Mouse (Mus musculus) liver, embryonic 13.5 days (tissue): ENCODE measurements around the gene Smim5. TPM values are rescaled to one million over a fixed set of nuclear protein-coding genes. Genes with fewer than 3 reads are reported as not detected.

Experiments
- ATAC-seq: fragments of 200-750 bp; cut with Nextera tagmentation; 2 replicates; pipeline ENCODE4 v1.8.0; 2017; ENCODE audit warnings: low read depth, mild to moderate bottlenecking, moderate number of reproducible peaks, moderate library complexity
- DNase-seq: peaks from one replicate; pipeline ENCODE4 v3.0.0; 2022
- H3K27ac ChIP-seq: fragments of 300-500 bp; sonication (generic); 2 replicates; pipeline ENCODE4 v1.5.1; 2015; ENCODE audit warnings: moderate library complexity, mild to moderate bottlenecking, inconsistent platforms
- H3K27me3 ChIP-seq: fragments of 300-500 bp; sonication (generic); 2 replicates; pipeline ENCODE4 v1.6.1; 2015; ENCODE audit warnings: mild to moderate bottlenecking, inconsistent platforms
- H3K36me3 ChIP-seq: fragments of 300-500 bp; sonication (generic); 2 replicates; pipeline ENCODE4 v1.6.1; 2015; ENCODE audit warnings: mild to moderate bottlenecking, inconsistent platforms
- H3K4me1 ChIP-seq: fragments of 300-500 bp; sonication (generic); replicated peaks from 2 replicates; pipeline ENCODE4 v1.6.1; 2015; ENCODE audit warnings: inconsistent platforms
- H3K4me2 ChIP-seq: fragments of 300-500 bp; sonication (generic); 2 replicates; pipeline ENCODE4 v1.6.1; 2015; ENCODE audit warnings: inconsistent platforms, mild to moderate bottlenecking, moderate library complexity
- H3K4me3 ChIP-seq: fragments of 300-500 bp; sonication (generic); replicated peaks from 2 replicates; pipeline ENCODE4 v1.5.1; 2015; ENCODE audit warnings: mild to moderate bottlenecking, inconsistent platforms
- H3K9ac ChIP-seq: fragments of 300-500 bp; sonication (generic); 2 replicates; pipeline ENCODE4 v1.6.1; 2015; ENCODE audit warnings: mild to moderate bottlenecking, inconsistent platforms
- H3K9me3 ChIP-seq: fragments of 300-500 bp; sonication (generic); replicated peaks from 2 replicates; pipeline ENCODE4 v1.6.1; 2016; ENCODE audit warnings: inconsistent platforms
- WGBS: fragments of 180-500 bp; shearing (Covaris S2); methylation state at CpG from one replicate; pipeline ENCODE4 v1.1.7; 2015; ENCODE audit not compliant: insufficient replicate concordance; 5-methylcytosine and 5-hydroxymethylcytosine counted together
- polyA plus RNA-seq: library from polyadenylated mRNA; unstranded; fragments of >200 nt; fragmentation: Nextera tagmentation; extraction: Ambion mirVana; gene quantifications from 2 replicates; pipeline ENCODE4 v1.2.1, GENCODE M21; 2015

Gene Smim5
- polyA plus RNA-seq, 1 experiment from 2014 or later, result 42.3 TPM

DNA sequence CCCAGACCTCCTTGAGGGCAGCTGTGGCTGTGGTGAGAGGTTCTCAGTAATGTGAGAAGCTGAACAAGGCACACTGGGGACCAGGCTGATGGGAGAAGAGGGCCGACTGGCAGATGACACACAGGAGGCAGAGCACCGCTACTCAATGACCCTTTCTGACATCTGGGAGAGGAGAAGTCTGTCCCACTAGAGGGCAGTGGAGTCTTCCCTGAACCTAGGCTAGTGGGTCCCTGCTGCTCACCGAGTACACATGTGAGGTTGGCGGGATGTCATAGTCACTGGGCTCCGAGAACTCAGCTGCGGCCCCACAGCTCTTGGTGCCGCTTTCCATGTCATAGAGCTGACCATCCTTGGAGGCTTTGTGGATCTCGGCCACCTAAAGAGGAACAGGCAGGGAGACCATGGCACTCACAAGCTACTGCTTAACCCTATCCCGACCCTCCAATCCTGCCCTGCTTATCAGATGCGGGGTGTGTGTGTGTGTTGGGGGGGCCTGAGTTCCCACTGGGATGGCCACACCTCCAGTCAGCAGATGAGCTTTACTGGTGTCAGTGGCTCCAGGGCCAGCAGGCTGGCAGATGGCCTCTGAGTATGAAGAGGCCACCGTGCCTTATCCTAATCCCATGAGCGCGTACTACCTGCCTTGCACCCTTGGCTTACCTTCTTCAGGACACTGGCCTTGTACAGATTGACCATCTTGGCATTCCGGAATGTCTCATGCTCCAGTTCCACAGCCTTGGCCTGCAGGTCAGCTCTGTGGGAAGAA is 4.8 kb upstream of the Smim5 start:
- H3K4me1 ChIP-seq, result peaks cover 36% of the 10 kb centered on the region
- ATAC-seq, result 0 out of 2 replicates have a peak, but pooled peaks have one; percentile 21
- WGBS, result 61% methylated on average over 14 of the region's 14 CpGs
- no peaks in the 10 kb centered on the region for H3K9me3 ChIP-seq
- H3K27me3 ChIP-seq, result no peaks in the 10 kb centered on the region
- DNase-seq, result no peak
- peaks cover 49% of the 10 kb centered on the region for H3K36me3 ChIP-seq
- no peak overlapping the region for H3K9ac ChIP-seq
- H3K27ac ChIP-seq, result no peak overlapping the region; the same call in 1 of the 2 replicates
- H3K4me2 ChIP-seq, result no peak overlapping the region
- no peak overlapping the region for H3K4me3 ChIP-seq

DNA sequence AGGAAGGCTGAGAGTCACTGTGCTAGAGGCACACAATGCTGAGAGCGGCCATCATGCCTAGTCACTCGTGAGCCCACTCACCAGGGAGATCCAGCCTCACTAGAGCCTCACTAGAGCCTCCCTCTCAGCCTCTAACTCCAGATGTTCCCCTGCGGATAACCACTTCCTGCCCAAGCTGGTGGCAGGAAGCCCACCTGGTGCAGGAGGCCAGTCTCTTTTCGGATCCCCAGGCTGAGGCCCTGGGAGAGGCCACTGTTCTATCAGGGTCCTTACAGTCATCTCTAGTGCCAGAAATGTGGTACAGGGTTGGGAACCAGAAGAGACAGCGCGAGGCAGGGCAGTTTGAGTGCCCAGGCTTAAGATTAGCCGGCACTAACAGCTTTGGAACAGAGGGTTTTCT is 1.3 kb upstream of the Smim5 start:
- 47% methylated on average over 7 of the region's 7 CpGs for WGBS
- no peak for DNase-seq
- Histone ChIP-seq H3K9ac (peak overlapping the region; percentile 85), H3K9me3 (no peaks in the 10 kb centered on the region), H3K27me3 (no peaks in the 10 kb centered on the region), H3K4me1 (peaks cover 64% of the 10 kb centered on the region), H3K4me2 (peak overlapping the region; percentile 91), H3K36me3 (peaks cover 50% of the 10 kb centered on the region), H3K27ac (peak overlapping the region; percentile 99), H3K4me3 (no peak overlapping the region)
- ATAC-seq, result no peak

DNA sequence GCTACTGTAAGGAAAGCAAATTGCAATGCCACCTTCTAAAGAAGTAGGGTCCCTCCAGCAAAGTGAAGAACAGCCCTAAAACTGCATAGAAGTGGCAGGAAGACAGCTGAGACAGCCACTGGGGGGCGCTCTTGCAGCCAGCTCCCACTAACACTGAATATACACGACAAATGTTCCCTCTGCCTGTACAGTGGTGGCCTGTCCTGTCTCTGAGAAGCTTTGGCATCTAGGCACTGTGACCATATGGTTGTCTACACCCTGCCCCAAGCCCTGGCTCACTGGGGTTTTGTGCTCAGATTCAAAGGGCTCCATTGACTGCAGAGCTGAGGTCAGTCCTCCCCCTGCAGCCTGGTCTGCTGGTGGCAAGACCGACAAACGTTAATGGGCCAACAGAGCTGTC is 880 bp upstream of the Smim5 start:
- DNase-seq, result peak; percentile 63
- Histone ChIP-seq H3K27me3 (no peaks in the 10 kb centered on the region), H3K36me3 (peaks cover 47% of the 10 kb centered on the region), H3K4me1 (peaks cover 69% of the 10 kb centered on the region), H3K27ac (peak overlapping the region; percentile 99), H3K9me3 (no peaks in the 10 kb centered on the region), H3K4me2 (peak overlapping the region; percentile 91), H3K4me3 (peak overlapping the region; percentile 66; the same call in 1 of the 2 replicates), H3K9ac (peak overlapping the region; percentile 85)
- ATAC-seq, result no peak
- WGBS, result 17% methylated on average over 4 of the region's 4 CpGs

DNA sequence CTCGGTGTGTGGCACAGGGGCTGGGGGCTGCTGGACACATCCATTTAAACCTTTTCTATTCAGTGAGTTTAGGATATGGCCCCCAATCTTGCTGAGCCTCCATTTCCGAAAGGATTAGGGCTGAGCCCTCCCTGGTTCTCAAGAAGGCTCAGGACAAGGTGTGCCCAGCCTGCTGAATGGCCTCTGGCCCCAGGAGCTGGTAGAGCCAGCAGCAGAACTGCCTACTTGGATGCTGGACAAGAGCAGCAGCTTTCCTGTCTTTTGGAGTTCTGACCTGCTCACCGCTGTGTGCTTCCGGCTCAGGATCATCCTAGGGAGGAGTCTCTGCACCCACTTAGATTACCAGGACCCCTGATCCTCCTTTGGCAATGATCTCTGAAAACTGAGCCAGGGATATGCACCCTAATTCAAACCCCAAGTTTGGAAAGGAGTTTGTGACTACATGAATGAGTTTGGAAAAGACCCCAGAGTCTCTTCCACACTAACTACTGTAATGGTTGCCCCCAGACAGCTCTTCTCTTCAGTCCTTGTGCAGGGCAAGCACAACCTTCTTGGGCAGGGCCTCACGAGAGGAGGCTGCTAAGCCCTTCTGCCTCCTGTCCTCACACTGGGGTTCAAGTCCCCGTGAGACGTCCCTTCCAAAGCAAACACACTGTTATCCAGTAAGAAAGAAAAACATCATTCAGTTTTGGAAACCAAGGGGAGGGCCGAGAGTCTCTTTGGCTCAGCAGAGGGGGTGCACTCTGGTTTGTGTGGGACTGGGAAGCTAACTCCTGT is 983 bp downstream of the Smim5 start:
- Histone ChIP-seq H3K4me2 (peak overlapping the region; percentile 91), H3K9me3 (no peaks in the 10 kb centered on the region), H3K27ac (peak overlapping the region; percentile 99), H3K36me3 (peaks cover 48% of the 10 kb centered on the region), H3K9ac (peak overlapping the region; percentile 85), H3K4me3 (peak overlapping the region; percentile 66), H3K4me1 (peaks cover 84% of the 10 kb centered on the region), H3K27me3 (no peaks in the 10 kb centered on the region)
- no peak for ATAC-seq
- 27% methylated on average over 8 of the region's 8 CpGs for WGBS
- DNase-seq, result no peak

DNA sequence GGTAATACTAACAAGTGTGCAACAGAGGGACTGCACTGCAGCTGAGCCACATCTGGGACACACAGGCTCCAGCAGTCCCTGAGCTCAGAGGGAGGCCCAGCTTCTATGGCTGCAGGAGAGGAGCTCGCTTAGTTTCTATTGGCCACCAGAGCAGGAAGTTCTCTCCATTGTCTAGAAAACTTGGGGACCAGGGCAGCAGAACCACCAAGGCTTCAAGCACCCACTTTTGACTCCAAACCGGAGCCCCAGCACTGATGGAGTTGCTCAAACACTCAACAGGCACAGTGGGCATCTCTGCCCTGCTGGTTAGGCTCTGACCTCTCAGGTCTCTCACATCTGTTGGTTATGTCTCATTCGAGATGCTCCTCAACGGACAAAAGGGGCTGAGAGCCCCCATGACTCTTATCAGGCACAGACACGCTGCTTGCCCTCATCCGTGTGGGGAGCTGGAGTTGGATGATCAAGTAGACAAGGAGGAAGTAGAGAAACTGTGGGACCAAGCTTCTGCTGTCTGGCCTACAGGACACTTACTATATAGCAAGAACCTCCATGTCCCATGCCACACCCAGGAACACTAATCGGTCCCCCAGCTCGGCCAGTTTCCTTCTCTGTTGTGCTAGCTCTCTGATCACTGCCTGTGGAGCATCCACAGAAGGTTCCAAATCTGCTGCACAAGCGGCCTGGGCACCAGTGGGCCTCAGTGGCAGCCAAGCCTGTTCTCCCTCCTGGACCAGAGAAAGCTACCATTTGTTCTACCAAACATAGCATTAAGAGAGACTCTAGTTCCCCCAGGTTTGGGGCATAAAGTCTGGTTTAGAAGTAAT is 1.8 kb downstream of the Smim5 start:
- peak; percentile 67 for ATAC-seq
- WGBS, result 12% methylated on average over 9 of the region's 9 CpGs

DNA sequence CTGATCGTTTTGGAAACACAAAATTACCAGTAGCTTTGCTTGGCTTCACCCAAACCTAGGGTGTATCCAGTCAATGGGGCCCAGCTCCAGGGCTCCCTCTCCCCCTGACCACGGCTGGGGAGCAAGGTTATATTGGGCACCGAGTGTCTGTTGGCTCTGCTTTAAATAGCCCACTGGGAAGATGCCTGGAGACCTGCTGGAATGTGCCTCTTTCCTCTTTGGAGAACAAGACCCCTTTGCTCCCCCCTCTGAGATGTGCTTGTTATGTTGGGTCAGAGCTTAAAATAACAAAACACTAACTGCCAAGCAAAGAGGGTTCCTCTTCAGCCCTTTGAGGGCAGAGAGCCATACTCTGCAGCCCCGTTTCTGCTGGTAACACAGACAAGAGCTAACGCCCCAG is 2.4 kb downstream of the Smim5 start:
- Histone ChIP-seq H3K4me3 (peak overlapping the region; percentile 66), H3K27ac (peak overlapping the region; percentile 99), H3K27me3 (no peaks in the 10 kb centered on the region), H3K4me2 (peak overlapping the region; percentile 91), H3K36me3 (peaks cover 48% of the 10 kb centered on the region), H3K4me1 (peaks cover 98% of the 10 kb centered on the region), H3K9ac (peak overlapping the region; percentile 85), H3K9me3 (no peaks in the 10 kb centered on the region)
- no peak for DNase-seq
- ATAC-seq, result no peak
- WGBS, result 14% methylated on average over 5 of the region's 5 CpGs

More for the DNA sequence above, 1.8 kb downstream of the Smim5 start:
- Histone ChIP-seq H3K9ac (peak overlapping the region; percentile 85), H3K27ac (peak overlapping the region; percentile 99), H3K4me3 (peak overlapping the region; percentile 66), H3K36me3 (peaks cover 48% of the 10 kb centered on the region), H3K9me3 (no peaks in the 10 kb centered on the region), H3K27me3 (no peaks in the 10 kb centered on the region), H3K4me2 (peak overlapping the region; percentile 91), H3K4me1 (peaks cover 92% of the 10 kb centered on the region)
- peak; percentile 79 for DNase-seq

DNA sequence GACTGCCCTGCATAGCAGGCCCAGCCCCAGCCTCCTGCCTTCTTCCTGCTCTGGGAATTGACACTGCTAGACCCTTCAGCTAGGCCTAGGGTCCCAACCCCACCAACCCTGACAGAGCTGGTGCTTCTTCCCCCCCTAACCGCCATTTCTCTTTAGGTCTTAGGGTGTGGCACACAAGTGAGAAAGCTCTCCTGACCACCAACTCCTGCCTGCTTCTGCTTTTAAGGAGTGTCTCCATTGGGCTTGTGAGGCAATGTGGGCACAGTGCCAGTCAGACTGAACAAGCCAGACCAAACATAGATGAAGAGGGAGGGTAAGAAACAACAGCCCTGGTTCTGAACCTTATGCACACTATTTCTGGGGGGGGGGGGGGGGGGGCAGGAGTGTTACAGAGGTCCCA is 3.1 kb downstream of the Smim5 start:
- ATAC-seq (no peak), DNase-seq (no peak)
- H3K4me3 ChIP-seq, result peak overlapping the region; percentile 66
- WGBS, result 29% methylated on average over 1 of the region's 1 CpGs
- H3K27me3 ChIP-seq, result no peaks in the 10 kb centered on the region
- H3K27ac ChIP-seq, result peak overlapping the region; percentile 99
- H3K4me1 ChIP-seq, result peaks cover 98% of the 10 kb centered on the region
- peak overlapping the region; percentile 85 for H3K9ac ChIP-seq
- H3K9me3 ChIP-seq, result no peaks in the 10 kb centered on the region
- H3K4me2 ChIP-seq, result peak overlapping the region; percentile 91
- peaks cover 48% of the 10 kb centered on the region for H3K36me3 ChIP-seq

DNA sequence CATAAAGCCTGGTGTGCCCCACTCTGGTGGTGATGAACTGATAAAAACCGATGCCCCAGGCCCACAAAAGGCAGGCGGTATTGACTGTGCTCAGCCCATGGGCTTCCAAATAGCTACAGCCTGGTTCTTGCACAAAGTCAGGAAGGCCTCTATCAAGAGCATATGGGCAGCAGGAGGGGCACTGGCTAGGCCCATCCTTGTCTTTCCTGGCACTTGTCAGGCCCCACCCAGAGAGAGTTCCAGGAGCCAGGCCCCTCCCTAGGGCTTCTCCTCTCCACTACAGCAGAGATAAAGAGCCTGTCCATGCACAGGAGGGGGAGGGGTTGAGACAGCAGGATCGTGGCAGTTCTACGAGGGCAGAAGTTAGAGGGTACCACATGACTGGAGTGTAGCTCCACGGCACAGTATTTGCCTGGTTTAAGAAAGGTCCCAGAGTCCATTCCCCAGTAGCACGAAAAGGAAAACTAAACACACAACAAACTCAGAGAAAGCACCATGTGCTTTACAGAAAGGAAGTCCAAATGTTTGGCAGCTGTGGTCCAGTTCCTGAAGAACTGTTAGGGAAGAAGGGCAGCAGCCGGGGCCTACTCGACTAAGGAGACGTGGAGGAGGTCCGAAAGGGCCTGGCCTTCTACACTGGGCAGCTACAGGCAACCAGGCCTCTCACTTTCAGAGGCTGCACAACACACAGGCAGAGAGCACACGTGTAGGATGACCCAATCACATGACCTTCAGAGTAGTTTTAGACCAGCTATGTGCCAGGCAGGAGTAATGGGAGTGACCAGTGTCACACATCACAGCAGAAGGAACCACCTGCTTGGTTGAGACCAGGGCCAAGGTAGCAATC is 3.8 kb downstream of the Smim5 start:
- DNase-seq (peak; percentile 78), ATAC-seq (peak; percentile 87)
- H3K27ac ChIP-seq, result peak overlapping the region; percentile 99
- 11% methylated on average over 11 of the region's 11 CpGs for WGBS
- peak overlapping the region; percentile 85 for H3K9ac ChIP-seq
- peaks cover 98% of the 10 kb centered on the region for H3K4me1 ChIP-seq
- peaks cover 55% of the 10 kb centered on the region for H3K36me3 ChIP-seq
- H3K4me2 ChIP-seq, result peak overlapping the region; percentile 91
- peak overlapping the region; percentile 66 for H3K4me3 ChIP-seq
- no peaks in the 10 kb centered on the region for H3K27me3 ChIP-seq
- H3K9me3 ChIP-seq, result no peaks in the 10 kb centered on the region

DNA sequence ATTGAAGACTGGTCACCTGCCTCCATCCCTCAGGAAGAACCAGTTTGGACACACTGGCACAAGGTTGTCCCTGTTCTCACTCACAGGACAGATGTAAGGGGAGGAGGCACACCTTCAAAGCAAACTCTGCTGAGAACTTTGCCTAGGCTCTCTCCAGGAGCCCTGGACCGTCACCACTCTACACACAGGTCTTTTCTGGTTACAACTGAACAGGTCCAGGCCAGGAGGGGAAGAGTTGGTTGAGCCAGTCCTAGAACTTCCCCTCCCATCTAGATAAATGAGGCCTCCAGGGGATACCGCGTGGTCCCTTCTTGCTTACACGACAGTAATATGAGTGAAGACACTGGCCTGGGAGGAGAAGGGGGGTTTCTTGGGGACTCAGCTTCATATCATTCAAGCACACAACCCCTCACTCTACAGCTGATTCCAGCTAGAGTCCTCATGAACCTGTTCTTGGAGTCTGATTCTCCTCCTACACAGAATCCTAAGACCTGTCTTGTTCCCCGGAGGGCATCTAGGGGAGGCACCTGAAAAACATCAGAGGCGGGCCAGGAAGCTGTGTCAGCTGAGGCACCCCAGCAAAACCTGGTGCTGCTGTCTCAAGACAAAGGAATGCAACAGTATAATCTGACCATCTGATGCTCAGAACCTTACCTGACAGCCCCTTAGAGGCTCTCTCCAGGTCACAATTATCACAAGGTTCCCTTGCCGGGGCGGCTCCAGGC is 4.6 kb downstream of the Smim5 start:
- H3K27me3 ChIP-seq, result no peaks in the 10 kb centered on the region
- no peak for DNase-seq
- peaks cover 63% of the 10 kb centered on the region for H3K36me3 ChIP-seq
- peak; percentile 5; the same call in 1 of the 2 replicates for ATAC-seq
- peaks cover 98% of the 10 kb centered on the region for H3K4me1 ChIP-seq
- H3K9me3 ChIP-seq, result no peaks in the 10 kb centered on the region
- H3K9ac ChIP-seq, result peak overlapping the region; percentile 85
- H3K4me2 ChIP-seq, result peak overlapping the region; percentile 91
- WGBS, result 47% methylated on average over 8 of the region's 8 CpGs
- peak overlapping the region; percentile 66 for H3K4me3 ChIP-seq
- H3K27ac ChIP-seq, result peak overlapping the region; percentile 99
